Mouse (Mus musculus): ENCODE data around the gene Olfr1022.

Gene Olfr1022

GRCm38 (mm10) chr2:85868294-85868693 is at the start of gene Olfr1022:
TSS of gene Olfr1022 (plus strand) at chr2:85868594.
- DNase-seq (ENCODE audit: low spot score): no peak

DNA sequence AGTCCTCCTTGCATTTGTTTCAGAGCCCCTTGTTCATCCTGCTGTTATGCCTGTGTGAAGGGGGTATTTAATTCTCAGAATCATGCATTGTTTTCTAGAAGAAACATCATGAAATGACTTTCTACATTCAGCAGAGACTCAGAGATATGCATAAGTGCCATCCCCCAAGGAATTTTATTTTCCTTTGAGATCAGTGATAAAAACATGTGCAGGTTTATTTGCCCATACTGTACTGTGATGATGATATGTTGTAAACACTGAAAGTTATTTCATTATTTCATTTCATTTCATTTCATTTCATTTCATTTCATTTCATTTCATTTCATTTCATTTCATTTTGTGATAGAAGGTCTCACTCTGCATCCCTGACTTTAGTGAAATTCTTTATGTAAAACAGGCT is 23.0 kb upstream of the Olfr1022 start, which contains the start of gene Olfr1019:
Olfr1019 (minus strand) TSS at position 101 of the 400 bp plus-strand sequence.
- no peak for DNase-seq (ENCODE audit: low spot score)

DNA sequence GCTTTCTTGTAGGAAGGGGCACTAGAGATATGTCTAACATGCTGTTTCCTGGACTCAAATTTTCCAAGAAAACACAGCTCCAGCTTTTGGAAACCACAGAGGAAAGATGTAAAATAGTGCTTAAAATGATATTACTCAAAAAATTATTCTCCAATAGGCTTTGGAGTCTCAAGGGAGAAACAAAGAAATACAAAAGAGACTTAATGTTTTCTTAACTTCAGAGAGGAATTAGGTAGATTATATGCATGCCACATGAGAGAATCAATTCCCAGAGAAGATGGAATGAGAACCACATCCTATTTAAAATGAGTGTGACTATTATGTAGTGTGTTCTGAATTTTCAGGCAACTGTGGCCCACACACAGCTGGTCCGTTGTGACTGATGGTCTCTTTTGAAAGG is 21.7 kb upstream of the Olfr1022 start, which contains the start of gene Olfr1020:
Olfr1020 (plus strand) TSS at position 301 of the 400 bp plus-strand sequence.
- DNase-seq (ENCODE audit: low spot score): no peak

DNA sequence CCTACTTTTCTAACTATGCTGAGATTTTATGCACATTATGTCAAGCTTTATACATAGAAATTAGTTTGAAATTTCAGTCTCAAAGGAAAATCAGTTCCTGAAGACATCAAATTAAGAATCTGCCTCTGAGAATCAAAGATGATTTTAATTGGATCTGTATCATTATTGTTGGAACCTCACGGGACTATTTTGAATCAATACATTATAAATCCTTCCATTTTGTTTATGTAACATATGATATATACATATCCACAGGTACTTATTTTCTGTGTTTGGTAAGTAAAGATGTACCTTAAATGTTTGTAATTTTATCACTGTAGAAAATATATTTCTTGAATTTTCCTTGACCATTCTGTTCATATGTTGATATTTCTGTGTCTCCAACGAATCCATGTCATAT is 16.9 kb downstream of the Olfr1022 start, which contains the start of gene Olfr1023:
Olfr1023 (plus strand) TSS at position 301 of the 400 bp plus-strand sequence.
- no peak for DNase-seq (ENCODE audit: low spot score)

- no peak for DNase-seq (ENCODE audit: low spot score)
Observed at GRCm38 (mm10) chr2:85904952-85905351, 36.6 kb downstream of the Olfr1022 start, which contains the start of gene Olfr1024. TSS of gene Olfr1024 (minus strand) at chr2:85905052.

- DNase-seq (ENCODE audit: low spot score): no peak
Observed at GRCm38 (mm10) chr2:85913197-85913596, 44.8 kb downstream of the Olfr1022 start.

DNA sequence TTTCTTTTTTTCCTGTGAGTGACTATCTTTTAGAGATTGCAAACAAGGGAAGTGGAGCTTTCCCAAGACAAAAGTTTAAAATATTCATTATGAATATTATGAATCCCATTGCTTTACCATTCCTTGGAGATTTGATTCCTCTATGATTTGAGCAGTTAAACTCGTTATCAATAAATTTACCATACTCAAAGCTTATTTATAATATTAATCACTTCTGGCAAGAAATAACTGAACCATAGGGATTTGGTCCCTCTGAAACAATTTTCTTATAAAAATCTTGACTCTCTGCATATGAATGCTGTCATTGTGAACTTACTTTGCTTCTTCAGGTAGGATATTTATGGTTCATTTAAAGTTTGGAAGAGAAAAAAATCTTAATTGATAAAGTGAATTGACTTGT is 46.5 kb downstream of the Olfr1022 start, which contains the start of gene Olfr1025-ps1:
Olfr1025-ps1 (plus strand) TSS at position 301 of the 400 bp plus-strand sequence.
- no peak for DNase-seq (ENCODE audit: low spot score)
